15 mouse cellular contexts compared by ENCODE assay signal in genomic region chr13:83568759-83569256, GRCm38 (mm10).
DNase-seq lines count a peak whose midpoint lies in the region; ATAC-seq lines count a peak whose summit lies in the region.
"Had no signal": no experiment of that assay in that cellular context is flagged by ENCODE, and none has a peak within 500 bp of the region (broad histone marks: within the 10 kb centered on the region; RNA-seq: fewer than 3 reads in every experiment).

No protein-coding gene starts in this region.

- intact Hi-C loops in left cerebral cortex, postnatal 14 days (cut with DNase I): no loop called here

- 65% methylated on average over 11 of the region's 11 CpGs for WGBS in forebrain, embryonic 15.5 days
- WGBS in forebrain, embryonic 12.5 days: 82% methylated on average over 11 of the region's 11 CpGs
- whole genome bisulfite sequencing in hindbrain, embryonic 13.5 days: 81% methylated on average over 11 of the region's 11 CpGs
- 82% methylated on average over 11 of the region's 11 CpGs for WGBS in hindbrain, embryonic 10.5 days
- 83% methylated on average over 11 of the region's 11 CpGs for WGBS in midbrain, embryonic 14.5 days
- WGBS in midbrain, embryonic 10.5 days: 87% methylated on average over 11 of the region's 11 CpGs

- peak overlapping the region; percentile 31 for H3K27ac ChIP-seq in forebrain, embryonic 15.5 days (replicated peaks)
- H3K27ac ChIP-seq in forebrain, embryonic 12.5 days: no peak overlapping the region
- H3K27ac ChIP-seq in hindbrain, embryonic 13.5 days: no peak overlapping the region
- H3K27ac ChIP-seq in hindbrain, embryonic 10.5 days: no peak overlapping the region
- peak overlapping the region; percentile 32; the same call in 1 of the 2 replicates for H3K27ac ChIP-seq in midbrain, embryonic 14.5 days (replicated peaks; ENCODE audit: low read depth, low read length)
- H3K27ac ChIP-seq in midbrain, embryonic 10.5 days (replicated peaks): no peak overlapping the region
- H3K27ac ChIP-seq: hindbrain, postnatal 0 days had no signal

- H3K36me3 ChIP-seq in forebrain, embryonic 15.5 days: no peaks in the 10 kb centered on the region
- H3K36me3 ChIP-seq in forebrain, embryonic 12.5 days (replicated peaks): no peaks in the 10 kb centered on the region
- H3K36me3 ChIP-seq in hindbrain, embryonic 13.5 days: no peaks in the 10 kb centered on the region
- H3K36me3 ChIP-seq in hindbrain, embryonic 10.5 days: no peaks in the 10 kb centered on the region
- H3K36me3 ChIP-seq in midbrain, embryonic 14.5 days (ENCODE audit: control insufficient read depth, insufficient read depth, low read length): no peaks in the 10 kb centered on the region
- H3K36me3 ChIP-seq in midbrain, embryonic 10.5 days: no peaks in the 10 kb centered on the region

- no peak overlapping the region for H3K4me2 ChIP-seq in forebrain, embryonic 15.5 days (replicated peaks)
- H3K4me2 ChIP-seq in forebrain, embryonic 12.5 days: no peak overlapping the region
- H3K4me2 ChIP-seq in hindbrain, embryonic 13.5 days: no peak overlapping the region
- H3K4me2 ChIP-seq in midbrain, embryonic 14.5 days (ENCODE audit: low read length): no peak overlapping the region

- peaks cover 33% of the 10 kb centered on the region for H3K4me1 ChIP-seq in forebrain, embryonic 15.5 days
- H3K4me1 ChIP-seq in forebrain, embryonic 12.5 days: peaks cover 8% of the 10 kb centered on the region
- H3K4me1 ChIP-seq in hindbrain, embryonic 13.5 days (replicated peaks): peaks cover 22% of the 10 kb centered on the region
- peaks cover 18% of the 10 kb centered on the region for H3K4me1 ChIP-seq in hindbrain, embryonic 10.5 days (replicated peaks)
- no peaks in the 10 kb centered on the region for H3K4me1 ChIP-seq in midbrain, embryonic 14.5 days (ENCODE audit: control insufficient read depth, insufficient read depth, low read length)
- peaks cover 19% of the 10 kb centered on the region for H3K4me1 ChIP-seq in midbrain, embryonic 10.5 days

- no peaks in the 10 kb centered on the region for H3K27me3 ChIP-seq in forebrain, embryonic 15.5 days
- no peaks in the 10 kb centered on the region for H3K27me3 ChIP-seq in forebrain, embryonic 12.5 days
- 0 out of 2 replicates have a peak, but pooled peaks cover 5% of the 10 kb centered on the region for H3K27me3 ChIP-seq in hindbrain, embryonic 13.5 days
- no peaks in the 10 kb centered on the region for H3K27me3 ChIP-seq in hindbrain, embryonic 10.5 days (ENCODE audit: insufficient read depth, poor library complexity, severe bottlenecking)
- no peaks in the 10 kb centered on the region for H3K27me3 ChIP-seq in midbrain, embryonic 14.5 days (ENCODE audit: control insufficient read depth, insufficient read depth, low read length)
- H3K27me3 ChIP-seq in midbrain, embryonic 10.5 days (ENCODE audit: low read depth, poor library complexity, severe bottlenecking): no peaks in the 10 kb centered on the region

- no peak overlapping the region for H3K4me3 ChIP-seq in forebrain, embryonic 15.5 days
- no peak overlapping the region for H3K4me3 ChIP-seq in forebrain, embryonic 12.5 days (replicated peaks)
- no peak overlapping the region for H3K4me3 ChIP-seq in hindbrain, embryonic 13.5 days
- no peak overlapping the region for H3K4me3 ChIP-seq in hindbrain, embryonic 10.5 days
- no peak overlapping the region for H3K4me3 ChIP-seq in midbrain, embryonic 14.5 days (replicated peaks; ENCODE audit: low read depth, low read length)
- H3K4me3 ChIP-seq in midbrain, embryonic 10.5 days: no peak overlapping the region

- ATAC-seq in forebrain, embryonic 15.5 days (replicated peaks): 0 out of 2 replicates have a peak, but pooled peaks have one; percentile 18
- ATAC-seq in forebrain, embryonic 12.5 days (ENCODE audit: low FRiP score): no peak
- no peak for ATAC-seq in hindbrain, embryonic 13.5 days (ENCODE audit: low FRiP score)
- ATAC-seq in midbrain, embryonic 14.5 days (ENCODE audit: low FRiP score, low TSS enrichment): no peak
- ATAC-seq in megakaryocyte-erythroid progenitor cell, adult 5-6 weeks (replicated peaks; ENCODE audit: low FRiP score, low TSS enrichment, poor library complexity, severe bottlenecking): peak; percentile 56
- ATAC-seq: hindbrain, postnatal 0 days had no signal

- no peak overlapping the region for H3K9ac ChIP-seq in forebrain, embryonic 15.5 days (replicated peaks)
- H3K9ac ChIP-seq in forebrain, embryonic 12.5 days: no peak overlapping the region
- 0 out of 2 replicates have a peak overlapping the region, but pooled peaks have one; percentile 2 for H3K9ac ChIP-seq in hindbrain, embryonic 13.5 days
- H3K9ac ChIP-seq in midbrain, embryonic 14.5 days (replicated peaks; ENCODE audit: low read length): no peak overlapping the region

- DNase-seq in hindbrain, embryonic 10.5 days (ENCODE audit: low spot score): no peak
- peak; percentile 30 for DNase-seq in midbrain, embryonic 14.5 days
- DNase-seq in midbrain, embryonic 10.5 days (ENCODE audit: low spot score): no peak
- DNase-seq in left cerebral cortex, postnatal 14 days (ENCODE audit: low spot score in 2 of 2): no peak
- DNase-seq: cerebellum, postnatal 10 days; gastrocnemius, postnatal 14 days; kidney, adult 2 months; lung, adult 2 months; right cerebral cortex, postnatal 4 days; thymus, adult 18-20 months had no signal

- no peaks in the 10 kb centered on the region for H3K9me3 ChIP-seq in forebrain, embryonic 15.5 days
- H3K9me3 ChIP-seq in forebrain, embryonic 12.5 days: no peaks in the 10 kb centered on the region
- H3K9me3 ChIP-seq in hindbrain, embryonic 13.5 days: no peaks in the 10 kb centered on the region
- no peaks in the 10 kb centered on the region for H3K9me3 ChIP-seq in hindbrain, embryonic 10.5 days
- H3K9me3 ChIP-seq in midbrain, embryonic 14.5 days (ENCODE audit: control insufficient read depth, low read length): no peaks in the 10 kb centered on the region
- H3K9me3 ChIP-seq in midbrain, embryonic 10.5 days (replicated peaks): no peaks in the 10 kb centered on the region

Comparison
In these comparisons a context has a peak if more than half of its experiments do, and no peak if none do; other contexts are left out.
1. ATAC-seq: peak in forebrain, embryonic 15.5 days (single experiment) and megakaryocyte-erythroid progenitor cell, adult 5-6 weeks (single experiment); none in forebrain, embryonic 12.5 days (single experiment), hindbrain, embryonic 13.5 days (single experiment) and midbrain, embryonic 14.5 days (single experiment).
2. H3K27ac ChIP-seq: peak in forebrain, embryonic 15.5 days (single experiment) and midbrain, embryonic 14.5 days (single experiment); none in forebrain, embryonic 12.5 days (single experiment), hindbrain, embryonic 13.5 days (single experiment), hindbrain, embryonic 10.5 days (single experiment) and midbrain, embryonic 10.5 days (single experiment).